Mouse (Mus musculus) lung, postnatal 14 days (tissue): ENCODE data around the gene Tff1.
A peak's percentile ranks its signal among the peaks of the same experiment; 100 is the strongest.

Source experiments
- DNase-seq: peaks from one replicate; pipeline ENCODE4 v3.0.0; 2021

Tff1 gene

GRCm38 (mm10) chr17:31152966-31153499 is 12.0 kb downstream of the Tff1 start:
- no peak for DNase-seq

- DNase-seq, result no peak
These were observed 12.6 kb downstream of the Tff1 start for GRCm38 (mm10) chr17:31152512-31152911.

GRCm38 (mm10) chr17:31145998-31146397 is 19.1 kb downstream of the Tff1 start:
- DNase-seq, result no peak

- peak; percentile 7 for DNase-seq
These were observed 20.7 kb downstream of the Tff1 start, which contains the start of gene Tff2 for GRCm38 (mm10) chr17:31144040-31145037. Gene Tff2 (minus strand): TSS chr17:31144282.

GRCm38 (mm10) chr17:31142116-31142515 is 23.0 kb downstream of the Tff1 start:
- no peak for DNase-seq

- peak; percentile 70 for DNase-seq
These were observed 26.7 kb downstream of the Tff1 start for GRCm38 (mm10) chr17:31138398-31138797.

- DNase-seq, result no peak
These were observed 28.3 kb downstream of the Tff1 start for GRCm38 (mm10) chr17:31136821-31137220.

- no peak for DNase-seq
These were observed 28.8 kb downstream of the Tff1 start for GRCm38 (mm10) chr17:31136291-31136690.

GRCm38 (mm10) chr17:31134913-31135312 is 30.2 kb downstream of the Tff1 start:
- DNase-seq, result no peak

- no peak for DNase-seq
These were observed 31.3 kb downstream of the Tff1 start for GRCm38 (mm10) chr17:31133776-31134175.

- DNase-seq, result no peak
These were observed 33.7 kb downstream of the Tff1 start for GRCm38 (mm10) chr17:31131269-31131821.

- DNase-seq, result no peak
These were observed 35.6 kb downstream of the Tff1 start, which contains the start of gene Tff3 for GRCm38 (mm10) chr17:31129452-31129851. Gene Tff3 (minus strand): TSS chr17:31129646.

- DNase-seq, result no peak
These were observed 36.3 kb downstream of the Tff1 start for GRCm38 (mm10) chr17:31128708-31129318.

- DNase-seq, result no peak
These were observed 39.4 kb downstream of the Tff1 start for GRCm38 (mm10) chr17:31125548-31126266.

- peak; percentile 55 for DNase-seq
These were observed 43.1 kb downstream of the Tff1 start for GRCm38 (mm10) chr17:31121975-31122374.

- peak; percentile 84 for DNase-seq
These were observed 45.6 kb downstream of the Tff1 start for GRCm38 (mm10) chr17:31119429-31119828.

- no peak for DNase-seq
These were observed 47.1 kb downstream of the Tff1 start for GRCm38 (mm10) chr17:31117946-31118345.

- no peak for DNase-seq
These were observed 49.0 kb downstream of the Tff1 start for GRCm38 (mm10) chr17:31116063-31116462.

GRCm38 (mm10) chr17:31113191-31113856 is 51.8 kb downstream of the Tff1 start:
- DNase-seq, result no peak
